Mouse (Mus musculus) heart, postnatal 4 days (tissue): Measurements from ENCODE around the gene Nipal3. TPM values are rescaled to one million over a fixed set of nuclear protein-coding genes. Genes with fewer than 3 reads are reported as not detected.

Source experiments
- DNase-seq: peaks from one replicate; pipeline ENCODE4 v3.0.0; 2021
- total RNA-seq, 2 experiments: library from RNA; stranded (reverse); gene quantifications; 2 replicates each; pipeline ENCODE4 v1.2.3; 2021

Gene Nipal3
- 10 to 100 TPM; 19.3 to 19.6 TPM for total RNA-seq

- DNase-seq = peak; percentile 90
These were observed at the start of gene Nipal3, which contains the start of gene Stpg1 for GRCm38 (mm10) chr4:135494521-135495396. TSS of gene Nipal3 (minus strand) at chr4:135495038. TSS of gene Stpg1 (plus strand) at chr4:135494790.

GRCm38 (mm10) chr4:135544284-135544683 is 49.4 kb upstream of the Nipal3 start:
- no peak for DNase-seq

- DNase-seq = no peak
These were observed 45.2 kb upstream of the Nipal3 start for GRCm38 (mm10) chr4:135540057-135540456.

- DNase-seq = no peak
These were observed 44.2 kb upstream of the Nipal3 start for GRCm38 (mm10) chr4:135539056-135539455.

GRCm38 (mm10) chr4:135535021-135535420 is 40.2 kb upstream of the Nipal3 start:
- DNase-seq = no peak

- DNase-seq = no peak
These were observed 38.2 kb upstream of the Nipal3 start for GRCm38 (mm10) chr4:135533001-135533400.

GRCm38 (mm10) chr4:135531771-135532613 is 37.2 kb upstream of the Nipal3 start:
- no peak for DNase-seq

- no peak for DNase-seq
These were observed 36.4 kb upstream of the Nipal3 start for GRCm38 (mm10) chr4:135531236-135531635.

- DNase-seq = no peak
These were observed 35.4 kb upstream of the Nipal3 start for GRCm38 (mm10) chr4:135530270-135530669.

GRCm38 (mm10) chr4:135526039-135526710 is 31.3 kb upstream of the Nipal3 start:
- no peak for DNase-seq

GRCm38 (mm10) chr4:135525057-135525456 is 30.2 kb upstream of the Nipal3 start:
- no peak for DNase-seq

GRCm38 (mm10) chr4:135523939-135524338 is 29.1 kb upstream of the Nipal3 start:
- DNase-seq = no peak

GRCm38 (mm10) chr4:135520421-135520820 is 25.6 kb upstream of the Nipal3 start:
- no peak for DNase-seq

- DNase-seq = no peak
These were observed 23.3 kb upstream of the Nipal3 start for GRCm38 (mm10) chr4:135518135-135518534.

GRCm38 (mm10) chr4:135516351-135517316 is 21.8 kb upstream of the Nipal3 start:
- peak; percentile 72 for DNase-seq

- no peak for DNase-seq
These were observed 20.1 kb upstream of the Nipal3 start for GRCm38 (mm10) chr4:135514925-135515324.

- DNase-seq = no peak
These were observed 19.0 kb upstream of the Nipal3 start for GRCm38 (mm10) chr4:135513865-135514264.

- DNase-seq = no peak
These were observed 14.7 kb upstream of the Nipal3 start for GRCm38 (mm10) chr4:135509515-135509914.

GRCm38 (mm10) chr4:135508419-135509039 is 13.7 kb upstream of the Nipal3 start:
- DNase-seq = peak; percentile 83

GRCm38 (mm10) chr4:135507547-135508350 is 12.9 kb upstream of the Nipal3 start:
- peak; percentile 46 for DNase-seq
